Mouse (Mus musculus) CD4-positive helper T cell, adult 2 months (primary cell): Measurements from ENCODE around the gene Lama4.

Source experiments
- DNase-seq: peaks from one replicate; pipeline ENCODE4 v3.0.0-alpha.2; 2012; ENCODE audit warnings: low read depth, missing footprints, low spot score

Lama4 gene

DNA sequence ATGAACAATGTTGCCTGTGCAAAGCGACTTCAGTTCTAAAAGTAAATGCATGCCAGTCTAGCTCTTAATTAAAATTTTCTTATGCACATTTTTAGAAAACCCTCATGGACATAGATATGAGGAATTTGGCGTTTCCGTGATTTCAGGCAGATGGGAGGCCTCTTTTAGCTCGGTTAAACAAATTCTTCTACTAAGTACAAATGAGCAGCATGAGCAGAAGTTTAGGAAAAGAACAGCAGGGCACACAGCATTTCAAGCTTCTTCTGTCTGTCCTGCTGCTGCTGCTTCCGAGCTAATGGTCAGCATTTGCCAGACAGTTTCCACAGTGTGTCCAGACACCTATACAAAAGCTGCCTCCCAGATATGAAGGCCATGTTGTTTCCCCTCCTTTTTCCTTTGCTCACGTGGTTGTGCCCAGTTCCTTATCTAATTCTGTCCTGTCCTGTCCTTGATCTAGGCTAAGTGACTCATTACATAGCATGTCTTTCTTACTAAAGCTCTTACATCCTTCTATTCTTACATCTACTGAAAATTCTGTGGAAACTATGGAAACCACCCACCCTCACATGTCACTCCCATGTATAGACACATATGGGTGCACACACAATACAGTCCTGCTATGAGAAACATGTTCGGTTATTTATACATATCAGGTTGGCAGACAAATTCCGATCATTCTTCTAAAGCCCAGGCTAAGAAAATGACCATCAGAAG, 84.4 kb downstream of the Lama4 start:
- DNase-seq: no peak

- no peak for DNase-seq
These were observed 90.7 kb downstream of the Lama4 start for GRCm38 (mm10) chr10:39056050-39056449.

DNA sequence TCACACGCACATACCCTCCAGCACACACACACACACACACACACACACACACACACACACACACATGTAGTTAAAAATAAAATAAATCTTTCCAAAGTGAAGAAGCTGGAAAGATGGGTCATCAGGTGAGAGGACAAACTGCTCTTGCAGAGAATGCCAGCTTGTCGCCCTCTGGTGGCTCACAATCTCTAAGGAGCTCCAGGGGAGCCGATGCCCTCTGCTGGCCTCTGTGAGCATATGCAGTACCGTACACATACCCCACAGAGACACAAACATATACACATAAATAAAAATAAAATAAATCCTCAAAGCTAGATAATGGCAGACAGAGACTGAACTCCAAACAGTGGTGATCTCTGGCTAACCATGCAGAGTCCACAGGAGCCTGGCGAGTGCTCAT, 99.4 kb downstream of the Lama4 start:
- peak; percentile 23 for DNase-seq

GRCm38 (mm10) chr10:39065449-39065848, 100.1 kb downstream of the Lama4 start:
- DNase-seq: no peak

- DNase-seq: no peak
These were observed 100.7 kb downstream of the Lama4 start for GRCm38 (mm10) chr10:39066061-39066460.

- peak; percentile 58 for DNase-seq
These were observed 101.6 kb downstream of the Lama4 start for GRCm38 (mm10) chr10:39066962-39067361.

DNA sequence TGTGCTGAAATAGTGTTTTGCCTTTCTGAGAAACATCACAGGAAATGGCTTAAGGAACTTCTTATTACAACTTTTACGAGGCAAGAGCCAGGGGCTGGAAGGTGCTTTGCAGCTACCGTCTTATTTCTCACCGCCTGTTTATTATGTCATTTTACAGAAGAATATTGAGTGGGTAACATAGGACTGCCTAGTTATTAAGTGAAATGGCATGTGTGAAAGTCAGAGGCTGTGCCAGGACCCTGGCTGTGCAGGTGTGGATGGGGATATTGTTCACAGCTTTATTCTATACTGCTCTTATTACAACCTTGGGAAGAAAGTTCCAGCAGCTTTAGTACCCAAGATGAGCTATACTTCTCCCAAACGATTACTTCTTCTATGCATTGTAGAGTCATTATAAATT, 106.7 kb downstream of the Lama4 start:
- DNase-seq: no peak

- DNase-seq: no peak
These were observed 131.7 kb downstream of the Lama4 start for GRCm38 (mm10) chr10:39096981-39097380.

GRCm38 (mm10) chr10:39098746-39099145, 133.4 kb downstream of the Lama4 start:
- DNase-seq: no peak

GRCm38 (mm10) chr10:39104803-39105449, 139.6 kb downstream of the Lama4 start:
- DNase-seq: no peak

- no peak for DNase-seq
These were observed 141.1 kb downstream of the Lama4 start for GRCm38 (mm10) chr10:39106413-39106812.

- DNase-seq: no peak
These were observed 141.6 kb downstream of the Lama4 start for GRCm38 (mm10) chr10:39106935-39107334.

DNA sequence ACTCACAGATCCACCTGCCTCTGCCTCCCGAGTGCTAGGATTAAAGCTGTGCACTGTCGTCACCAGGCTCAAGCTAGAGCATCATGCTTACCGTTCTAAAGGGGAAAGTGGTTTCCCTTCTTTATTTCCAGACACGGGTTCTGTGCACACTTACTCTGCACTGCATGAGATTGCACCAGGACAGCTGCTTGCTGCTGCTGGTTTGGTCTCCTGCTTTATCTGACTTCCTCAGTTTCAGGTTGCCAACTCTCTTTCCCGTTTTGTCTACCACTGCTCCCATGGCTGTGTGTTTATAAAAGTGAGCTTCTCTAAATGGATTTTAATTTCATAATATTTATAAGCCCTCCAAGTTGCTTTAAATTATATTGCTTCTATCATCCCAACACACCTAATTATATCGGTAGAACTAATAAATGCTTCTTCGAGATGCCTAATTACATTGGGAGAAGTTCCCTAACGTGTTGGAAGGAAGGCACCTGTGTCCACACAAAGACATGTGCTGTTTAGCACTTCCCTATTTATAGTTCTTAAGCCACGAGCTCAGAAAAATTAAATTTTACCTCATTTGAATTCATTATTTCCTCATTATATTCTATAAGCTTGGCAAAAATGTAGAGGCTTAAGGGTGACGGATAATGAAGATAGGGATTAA, 143.6 kb downstream of the Lama4 start:
- DNase-seq: no peak

- no peak for DNase-seq
These were observed 144.2 kb downstream of the Lama4 start for GRCm38 (mm10) chr10:39109489-39109874.

GRCm38 (mm10) chr10:39121412-39121811, 156.1 kb downstream of the Lama4 start:
- no peak for DNase-seq

DNA sequence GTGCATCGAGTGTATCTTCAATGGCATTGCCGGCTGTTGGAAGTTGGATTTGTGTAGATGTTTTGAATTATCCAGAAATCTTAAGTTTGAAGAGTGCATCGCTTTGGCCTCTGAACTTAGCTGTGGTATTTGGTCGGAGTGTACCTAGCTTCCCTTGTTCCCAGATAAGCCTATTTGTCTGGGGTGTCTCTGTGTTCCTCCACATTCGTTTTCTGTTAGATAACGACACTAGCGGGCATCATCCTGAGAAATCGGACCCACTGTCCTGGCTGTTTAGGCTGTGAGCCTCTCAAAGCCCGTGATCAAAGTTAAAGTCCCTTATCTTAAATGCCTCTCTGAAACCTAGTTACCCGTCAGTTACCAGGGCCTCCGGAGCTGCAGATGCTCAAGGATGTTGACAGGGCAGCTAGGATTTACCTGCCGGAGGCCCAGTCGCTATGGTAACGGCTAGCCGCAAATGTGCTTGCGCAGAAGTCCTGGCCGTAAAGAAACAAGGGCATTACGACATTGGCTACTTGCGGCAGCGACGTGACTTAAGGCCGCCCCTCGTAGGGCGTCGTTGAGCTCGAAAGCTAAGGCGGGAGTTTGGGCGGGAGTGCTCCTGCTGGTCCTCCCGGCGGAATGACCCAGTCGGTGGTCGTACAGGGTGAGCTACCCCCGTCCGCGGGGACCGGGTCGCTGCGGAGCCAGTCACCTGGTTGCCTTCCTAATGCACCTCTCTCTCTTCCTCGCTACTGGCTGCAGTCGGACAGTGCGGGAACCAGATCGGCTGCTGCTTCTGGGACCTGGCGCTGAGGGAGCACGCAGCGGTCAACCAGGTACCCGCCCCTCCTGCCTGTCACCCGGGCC, 168.4 kb downstream of the Lama4 start, which contains the start of the genes Fam229b and Tube1:
TSS of gene Fam229b (minus strand) at position 453 of the 849 bp plus-strand sequence.
TSS of gene Tube1 (plus strand) at position 515 of the 849 bp plus-strand sequence.
- peak; percentile 95 for DNase-seq

GRCm38 (mm10) chr10:39137766-39138165, 172.5 kb downstream of the Lama4 start:
- no peak for DNase-seq

GRCm38 (mm10) chr10:39138761-39139160, 173.4 kb downstream of the Lama4 start:
- DNase-seq: no peak

- no peak for DNase-seq
These were observed 175.5 kb downstream of the Lama4 start for GRCm38 (mm10) chr10:39140843-39141242.

GRCm38 (mm10) chr10:39141401-39141800, 176.1 kb downstream of the Lama4 start:
- DNase-seq: no peak

GRCm38 (mm10) chr10:39142216-39142615, 176.9 kb downstream of the Lama4 start:
- no peak for DNase-seq

DNA sequence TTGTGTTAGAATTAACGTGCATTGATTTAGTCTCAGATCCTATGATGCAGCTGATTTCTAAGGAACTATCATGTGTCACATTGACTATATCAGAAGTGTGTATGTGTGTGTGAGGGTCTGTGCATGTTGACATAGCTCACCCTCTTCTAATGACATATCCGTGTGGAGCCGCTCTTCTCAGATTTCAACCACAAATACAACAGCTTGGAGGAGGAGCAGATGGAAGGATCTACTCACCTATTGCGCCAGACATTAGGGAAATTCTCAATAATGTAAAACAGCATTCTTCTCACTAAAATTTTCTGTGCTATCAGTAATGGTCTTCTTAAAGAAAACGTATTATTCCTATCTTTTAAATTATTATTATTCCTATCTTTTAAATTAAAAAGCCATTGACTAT, 191.4 kb downstream of the Lama4 start:
- no peak for DNase-seq
